Mouse (Mus musculus) embryo, embryonic 11.5 days (tissue): ENCODE results near the gene Scimp.
"Not testable (repeated sequence)": the region's sequence is repeated elsewhere in the genome, so short reads cannot be mapped to it uniquely, and the experiment has no call there.

Source experiments
- DNase-seq: peaks from one replicate; pipeline ENCODE4 v3.0.0-alpha.2; 2012; ENCODE audit warnings: low read depth, low spot score

The Scimp gene

GRCm38 (mm10) chr11:70770804-70771203 lies 41.6 kb downstream of the Scimp start:
- no peak for DNase-seq

DNA sequence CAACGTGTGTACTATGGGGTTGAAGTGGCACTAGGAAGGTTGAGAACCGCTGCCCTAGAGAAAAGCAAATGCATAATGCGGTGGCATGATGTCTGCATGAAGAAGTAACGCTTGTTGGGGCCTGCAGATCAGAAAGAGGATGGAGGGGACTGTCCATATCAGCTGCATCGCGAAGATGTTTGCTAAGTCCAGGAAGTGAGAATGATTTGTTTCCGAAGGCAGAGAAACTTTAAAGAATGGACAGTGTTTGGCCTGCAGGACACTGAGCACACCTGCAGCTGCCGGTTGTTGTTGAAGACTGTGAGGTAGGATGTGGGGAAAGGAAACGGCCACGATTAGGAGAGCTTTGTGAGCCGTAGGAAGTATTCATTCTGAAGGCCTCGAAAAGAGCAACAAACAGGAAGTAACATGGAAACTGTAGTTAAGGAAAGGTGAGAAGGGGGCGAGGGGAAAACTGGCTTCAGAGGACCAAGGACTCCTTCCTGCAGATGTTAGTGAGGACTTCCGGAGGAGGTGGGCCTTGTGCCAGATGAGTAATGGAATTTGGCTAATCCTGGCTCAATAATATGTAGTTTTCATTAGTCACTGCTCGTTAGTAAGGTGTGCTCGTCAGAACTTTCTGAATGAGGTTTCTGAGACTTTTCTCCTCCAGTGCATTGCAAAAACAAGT lies 46.5 kb downstream of the Scimp start:
- no peak for DNase-seq

GRCm38 (mm10) chr11:70763936-70764808 lies 48.2 kb downstream of the Scimp start, which contains the start of gene Zfp3:
Zfp3 (plus strand) TSS chr11:70764209.
- DNase-seq, result peak; percentile 54

DNA sequence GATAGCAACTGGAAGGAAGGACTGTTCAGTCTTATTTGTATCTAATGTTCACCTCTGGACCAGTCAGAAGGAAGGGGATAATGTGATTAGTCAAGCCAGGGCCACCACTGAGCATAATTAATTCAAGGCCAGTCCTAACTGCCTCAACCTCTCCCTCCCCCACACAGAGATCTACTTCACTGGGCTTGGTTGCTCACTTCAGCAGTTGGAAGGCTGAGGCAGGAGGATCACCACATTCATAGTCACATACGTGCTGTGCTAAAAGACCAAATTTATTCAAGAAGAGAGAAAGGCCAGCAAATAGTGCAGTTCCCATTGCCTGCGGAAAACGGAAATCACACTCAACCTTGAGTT lies 48.8 kb downstream of the Scimp start:
- DNase-seq, result no peak

- no peak for DNase-seq
These were observed 49.7 kb downstream of the Scimp start for GRCm38 (mm10) chr11:70762641-70763040.

DNA sequence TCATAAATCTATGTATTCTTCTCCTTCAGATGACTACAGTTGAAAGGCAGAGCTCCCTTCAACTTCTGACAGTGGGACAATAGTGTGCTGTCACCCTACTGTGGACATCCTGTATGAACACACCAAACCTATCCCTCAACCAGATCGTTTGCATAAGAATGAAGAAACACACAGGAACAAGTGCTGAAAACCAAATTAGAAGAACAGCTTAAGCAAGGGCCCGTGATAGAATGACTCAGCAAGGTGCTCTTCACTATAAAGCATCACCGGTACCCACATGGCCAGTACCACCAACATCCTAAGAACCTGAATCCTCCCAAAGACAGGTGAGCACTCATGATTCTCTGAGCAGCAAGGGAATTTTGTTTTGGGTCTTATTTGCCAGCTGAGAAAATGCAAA lies 51.9 kb downstream of the Scimp start:
- not testable (repeated sequence) for DNase-seq

GRCm38 (mm10) chr11:70755645-70756044 lies 56.7 kb downstream of the Scimp start:
- DNase-seq, result peak; percentile 65

- DNase-seq, result no peak
These were observed 57.4 kb downstream of the Scimp start for GRCm38 (mm10) chr11:70754958-70755357.

DNA sequence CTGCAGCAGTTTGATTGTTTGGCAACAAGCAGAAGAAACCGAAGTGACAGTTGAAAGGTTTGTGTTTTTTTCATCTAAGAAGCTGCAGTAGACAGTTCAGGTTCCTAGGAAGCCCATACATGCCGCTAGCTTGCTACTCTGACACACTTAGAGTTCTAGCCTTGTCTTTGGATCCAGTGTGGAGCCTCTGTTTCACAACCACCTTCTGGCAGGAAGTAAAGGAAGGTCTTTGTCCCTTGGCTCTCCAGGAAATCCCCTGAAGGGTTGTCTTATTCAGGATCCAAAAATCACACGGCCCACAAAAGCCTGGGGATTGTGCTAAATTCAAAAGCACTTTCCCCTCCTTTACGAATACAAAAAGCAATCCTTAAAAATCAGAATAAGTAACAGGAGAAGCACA lies 57.9 kb downstream of the Scimp start:
- no peak for DNase-seq

GRCm38 (mm10) chr11:70753146-70753545 lies 59.2 kb downstream of the Scimp start:
- no peak for DNase-seq

DNA sequence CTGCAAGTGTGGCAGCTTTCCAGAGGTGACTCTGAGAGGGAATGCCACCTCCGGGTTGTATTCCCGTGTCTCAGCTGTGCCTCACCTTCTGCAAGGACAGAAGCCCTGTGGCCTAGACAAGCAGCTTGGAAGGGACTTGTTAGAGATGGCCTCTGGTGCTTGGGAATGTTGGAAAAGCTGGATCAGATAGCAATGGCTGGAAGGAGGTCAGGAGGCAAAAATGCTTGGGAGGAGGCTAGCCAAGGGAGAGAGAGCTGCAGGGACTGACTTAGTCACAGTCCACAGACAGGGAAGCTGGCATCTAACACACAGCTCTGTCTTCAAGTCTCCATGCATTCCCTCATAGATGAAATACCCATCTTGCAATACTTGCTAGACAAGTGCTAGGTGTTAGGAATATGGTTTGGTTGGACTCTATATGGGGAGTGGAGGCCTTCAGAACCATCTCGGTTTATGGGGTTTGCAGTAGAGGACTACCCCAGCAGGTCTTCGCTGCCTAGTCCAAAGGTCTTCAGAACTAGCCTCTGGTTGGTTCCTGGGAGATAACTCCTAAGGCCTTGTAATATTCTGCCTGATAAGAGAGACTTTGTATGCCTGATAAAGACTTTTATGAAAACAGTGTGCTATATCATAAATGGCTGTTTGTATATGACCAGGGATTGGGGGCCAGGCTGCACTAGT lies 59.9 kb downstream of the Scimp start:
- no peak for DNase-seq

DNA sequence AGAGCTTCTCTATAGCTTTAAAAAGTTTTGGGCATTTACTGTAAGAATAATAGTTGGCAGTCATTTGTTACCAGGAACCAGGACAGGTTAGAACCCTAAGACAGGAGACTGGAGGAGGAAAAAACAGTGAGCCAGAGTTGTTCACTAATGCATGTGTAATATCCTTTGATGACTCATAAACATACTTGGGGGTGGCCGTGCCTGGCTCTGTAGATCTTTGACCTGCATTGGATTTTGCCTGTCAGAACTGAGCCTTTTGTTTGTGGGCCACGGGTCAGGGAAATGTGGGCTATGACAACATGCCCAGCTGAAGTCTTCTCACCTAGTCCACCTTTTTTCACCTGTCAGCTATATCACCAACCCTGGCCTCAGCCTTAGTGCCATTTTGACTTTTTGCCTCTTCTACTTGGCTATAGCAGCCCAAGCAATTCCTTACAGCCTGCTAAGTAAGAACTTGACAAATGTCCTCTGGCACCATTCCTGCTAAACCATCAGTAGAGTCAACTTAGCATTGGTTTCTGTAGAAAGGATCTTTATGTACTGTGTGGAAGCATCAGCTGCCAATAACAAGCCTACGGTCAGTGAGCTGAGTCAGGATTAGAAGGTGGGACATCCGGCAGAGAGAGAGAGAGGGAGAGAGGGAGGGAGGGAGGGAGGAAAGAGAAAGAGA lies 64.4 kb downstream of the Scimp start:
- DNase-seq, result no peak

GRCm38 (mm10) chr11:70745636-70746035 lies 66.8 kb downstream of the Scimp start:
- DNase-seq, result no peak

- no peak for DNase-seq
These were observed 69.6 kb downstream of the Scimp start for GRCm38 (mm10) chr11:70742581-70743459.

DNA sequence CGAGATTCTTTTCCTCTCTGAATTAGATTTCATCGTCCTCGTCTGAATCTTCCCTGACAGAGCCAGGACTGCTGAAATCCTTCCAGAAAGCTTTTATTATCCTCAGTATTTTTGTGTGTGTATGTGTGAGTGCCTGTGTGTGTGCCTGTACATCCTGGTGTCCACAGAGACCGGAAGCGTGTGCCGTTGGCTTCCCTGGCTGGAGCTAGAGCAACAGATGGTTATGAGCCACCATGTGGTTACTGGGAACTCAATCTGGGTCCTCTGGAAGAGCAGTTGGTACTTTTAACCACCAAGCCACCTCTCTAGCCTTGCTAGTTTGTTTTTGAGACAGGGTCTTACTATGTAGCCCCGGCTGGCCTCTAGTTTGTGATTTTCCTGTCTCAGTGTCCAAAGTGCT lies 70.3 kb downstream of the Scimp start:
- no peak for DNase-seq

DNA sequence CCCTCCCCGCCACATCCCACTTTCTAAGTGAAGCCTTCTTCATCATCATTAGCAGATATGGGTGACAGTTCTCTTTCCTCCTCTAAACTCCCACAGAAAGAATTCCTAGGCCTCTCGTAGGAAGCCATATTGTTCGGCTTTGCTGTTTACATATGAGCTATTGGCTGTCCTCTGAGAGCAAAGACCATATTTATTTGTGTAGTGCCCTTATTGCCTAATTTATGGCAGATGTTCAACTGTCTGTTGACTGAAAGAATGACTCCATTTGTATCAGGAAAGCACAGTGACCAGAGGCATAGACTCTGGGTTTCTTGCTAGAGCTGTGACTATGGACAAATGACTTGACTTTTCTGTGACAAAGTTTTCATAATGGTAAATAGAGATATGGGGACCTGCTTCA lies 70.8 kb downstream of the Scimp start:
- DNase-seq, result no peak
